In the genomic region with DNA sequence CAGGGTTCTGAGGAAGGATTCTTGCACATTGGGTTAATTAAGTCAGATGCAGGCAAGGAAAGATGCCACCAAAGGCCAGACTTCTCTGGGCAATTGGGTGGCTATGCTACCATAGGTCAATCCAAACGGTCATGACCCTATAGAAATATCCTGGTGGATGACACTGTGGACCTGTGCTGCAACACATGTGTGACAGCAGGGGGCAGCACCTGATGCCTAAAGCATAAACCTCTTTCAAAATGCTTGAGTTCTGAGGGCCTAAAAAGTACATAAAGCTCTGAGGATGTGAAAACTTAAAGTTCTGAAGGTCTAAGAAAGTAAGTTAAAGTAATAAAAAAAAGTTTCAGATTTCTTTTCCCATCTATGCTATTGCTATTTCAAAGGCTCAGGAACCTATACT, we compare ENCODE assay signal across 9 mouse cellular contexts. TPM values are rescaled to one million over a fixed set of nuclear protein-coding genes. Genes with fewer than 3 reads are reported as not detected.
A peak's percentile ranks its signal among the peaks of the same experiment; 100 is the strongest.
DNase-seq lines count a peak whose midpoint lies in the region; TF ChIP-seq lines count a peak whose summit lies in the region.
"Had no signal": no experiment of that assay in that cellular context is flagged by ENCODE, and none has a peak within 500 bp of the region (broad histone marks: within the 10 kb centered on the region; RNA-seq: fewer than 3 reads in every experiment).

No protein-coding gene starts in this region.

- intact Hi-C loops in gastrocnemius, postnatal 36 days (cut with DNase I): no loop called here

- DNase-seq in gastrocnemius, adult 18-20 months (ENCODE audit: low spot score): peak; percentile 54
- no peak for DNase-seq in gastrocnemius, postnatal 36 days
- peak; percentile 4 to 13 for DNase-seq in spleen, adult 2 months (ENCODE audit: low read depth in 1 of 2, low spot score in 2 of 2)
- DNase-seq in spleen, postnatal 14 days (ENCODE audit: low spot score in 2 of 2): no peak
- peak; percentile 45 to 46 for DNase-seq in cerebellum, postnatal 36 days
- peak; percentile 52 for DNase-seq in kidney, postnatal 14 days
- DNase-seq in retina, embryonic 14.5 days (ENCODE audit: low spot score): peak; percentile 69
- no peak for DNase-seq in gastrocnemius, postnatal 25 days

- H3K36me3 ChIP-seq in spleen, adult 2 months (ENCODE audit: control insufficient read depth, insufficient read depth, low read length): peaks cover 12% of the 10 kb centered on the region

- TF ChIP-seq CTCF in spleen, adult 2 months (IDR thresholded peaks at IDR 0.05; ENCODE audit: extremely low read depth, insufficient read depth, insufficient read length, insufficient replicate concordance): peak; percentile 41; the same call in 1 of the 2 replicates

- TF ChIP-seq POLR2A in spleen, adult 2 months (IDR thresholded peaks at IDR 0.05; ENCODE audit: low read depth, low read length): no peak

- no peaks in the 10 kb centered on the region for H3K27me3 ChIP-seq in spleen, adult 2 months (ENCODE audit: control insufficient read depth, insufficient read depth, low read length)
- H3K27me3 ChIP-seq: embryonic facial prominence, embryonic 15.5 days had no signal

- H3K27ac ChIP-seq in spleen, adult 2 months (ENCODE audit: insufficient read depth, low read length): no peak overlapping the region
- H3K27ac ChIP-seq: embryonic facial prominence, embryonic 15.5 days had no signal

- no peak overlapping the region for H3K4me3 ChIP-seq in spleen, adult 2 months (ENCODE audit: extremely low read depth, insufficient read depth, insufficient read length)
- H3K4me3 ChIP-seq: embryonic facial prominence, embryonic 15.5 days had no signal

- H3K4me1 ChIP-seq in spleen, adult 2 months (ENCODE audit: control insufficient read depth, insufficient read depth, insufficient read length): peaks cover 3% of the 10 kb centered on the region; the same call in 1 of the 2 replicates

- whole genome bisulfite sequencing in spleen, adult 2 months: 69% methylated on average over 1 of the region's 1 CpGs

RNA-seq across cellular contexts. Expression of gene Mob2, which starts 44.3 kb away (rescaled TPM):
- 10 to 100 TPM; 49.6 to 51.8 TPM for total RNA-seq in gastrocnemius, adult 18-20 months (2021)
- 10 to 100 TPM; 40.2 to 43.7 TPM for total RNA-seq in gastrocnemius, postnatal 36 days (2021)
- polyA plus RNA-seq in spleen, adult 2 months (2012; rRNA removed): 26.7 and 28.2 TPM in 2 replicates
- total RNA-seq in gastrocnemius, postnatal 25 days (2021): 10 to 100 TPM; 37.8 to 42.9 TPM

Comparison
In these comparisons a context has a peak if more than half of its experiments do, and no peak if none do; other contexts are left out.
1. DNase-seq: peak in gastrocnemius, adult 18-20 months (single experiment), spleen, adult 2 months (2 of 2), cerebellum, postnatal 36 days (2 of 2), kidney, postnatal 14 days (single experiment) and retina, embryonic 14.5 days (single experiment); none in gastrocnemius, postnatal 36 days (0 of 2), spleen, postnatal 14 days (0 of 2) and gastrocnemius, postnatal 25 days (single experiment).